Mouse (Mus musculus) hindbrain, embryonic 13.5 days (tissue): ENCODE measurements around the gene Arg1. TPM values are rescaled to one million over a fixed set of nuclear protein-coding genes. Genes with fewer than 3 reads are reported as not detected.
A peak's percentile ranks its signal among the peaks of the same experiment; 100 is the strongest.

Experiments
- ATAC-seq: fragments of 200-750 bp; cut with Nextera tagmentation; 2 replicates; pipeline ENCODE4 v1.8.0; 2017; ENCODE audit warnings: moderate TSS enrichment; ENCODE audit not compliant: low FRiP score
- H3K27ac ChIP-seq: fragments of 300-500 bp; sonication (generic); 2 replicates; pipeline ENCODE4 v1.5.1; 2015; ENCODE audit warnings: inconsistent platforms, mild to moderate bottlenecking, moderate library complexity
- H3K27me3 ChIP-seq: fragments of 300-500 bp; sonication (generic); 2 replicates; pipeline ENCODE4 v1.6.1; 2015; ENCODE audit warnings: mild to moderate bottlenecking, inconsistent platforms
- H3K36me3 ChIP-seq: fragments of 300-500 bp; sonication (generic); 2 replicates; pipeline ENCODE4 v1.6.1; 2015; ENCODE audit warnings: mild to moderate bottlenecking, inconsistent platforms
- H3K4me1 ChIP-seq: fragments of 300-500 bp; sonication (generic); replicated peaks from 2 replicates; pipeline ENCODE4 v1.6.1; 2015; ENCODE audit warnings: inconsistent platforms
- H3K4me2 ChIP-seq: fragments of 300-500 bp; sonication (generic); 2 replicates; pipeline ENCODE4 v1.6.1; 2015; ENCODE audit warnings: inconsistent platforms, mild to moderate bottlenecking, moderate library complexity
- H3K4me3 ChIP-seq: fragments of 300-500 bp; sonication (generic); 2 replicates; pipeline ENCODE4 v1.5.1; 2015; ENCODE audit warnings: mild to moderate bottlenecking, inconsistent platforms
- H3K9ac ChIP-seq: fragments of 300-500 bp; sonication (generic); 2 replicates; pipeline ENCODE4 v1.6.1; 2015; ENCODE audit warnings: mild to moderate bottlenecking, inconsistent platforms
- H3K9me3 ChIP-seq: fragments of 300-500 bp; sonication (generic); 2 replicates; pipeline ENCODE4 v1.6.1; 2016; ENCODE audit warnings: inconsistent platforms
- WGBS: fragments of 180-500 bp; shearing (Covaris S2); methylation state at CpG from one replicate; pipeline ENCODE4 v1.1.7; 2015; 5-methylcytosine and 5-hydroxymethylcytosine counted together
- polyA plus RNA-seq: library from polyadenylated mRNA; unstranded; fragments of >200 nt; fragmentation: Nextera tagmentation; extraction: Ambion mirVana; gene quantifications from 2 replicates; pipeline ENCODE4 v1.2.1, GENCODE M21; 2015

Gene Arg1
- 2.6 and 3.5 TPM in 2 replicates for polyA plus RNA-seq

- no peaks in the 10 kb centered on the region for H3K9me3 ChIP-seq
- ATAC-seq: peak; percentile 57; the same call in 1 of the 2 replicates
- no peaks in the 10 kb centered on the region for H3K36me3 ChIP-seq
- H3K4me3 ChIP-seq: no peak within 1 kb of the TSS
- H3K4me2 ChIP-seq: peak within 1 kb of the TSS; percentile 17; the same call in 1 of the 2 replicates
- peaks cover 16% of the 10 kb centered on the region for H3K4me1 ChIP-seq
- peak within 1 kb of the TSS; percentile 40; the same call in 1 of the 2 replicates for H3K27ac ChIP-seq
- 59% methylated on average over 14 of the region's 14 CpGs for WGBS
- H3K27me3 ChIP-seq: no peaks in the 10 kb centered on the region
- H3K9ac ChIP-seq: no peak within 1 kb of the TSS
These were observed at the start of gene Arg1 for GRCm38 (mm10) chr10:24926962-24927720. TSS of gene Arg1 (minus strand) at chr10:24927484.

GRCm38 (mm10) chr10:24973845-24974514, 46.7 kb upstream of the Arg1 start:
- Histone ChIP-seq H3K4me2 (no peak overlapping the region), H3K9me3 (0 out of 2 replicates have a peak, but pooled peaks cover 5% of the 10 kb centered on the region), H3K4me3 (no peak overlapping the region), H3K36me3 (no peaks in the 10 kb centered on the region), H3K9ac (no peak overlapping the region), H3K27me3 (no peaks in the 10 kb centered on the region), H3K27ac (no peak overlapping the region), H3K4me1 (no peaks in the 10 kb centered on the region)
- WGBS: 71% methylated on average over 11 of the region's 11 CpGs
- ATAC-seq: no peak

- WGBS: 63% methylated on average over 5 of the region's 5 CpGs
These were observed 46.1 kb upstream of the Arg1 start for GRCm38 (mm10) chr10:24973385-24973784.

GRCm38 (mm10) chr10:24972923-24973322, 45.6 kb upstream of the Arg1 start:
- no peak overlapping the region for H3K9ac ChIP-seq
- H3K27me3 ChIP-seq: no peaks in the 10 kb centered on the region
- WGBS: 71% methylated on average over 4 of the region's 4 CpGs
- no peak overlapping the region for H3K27ac ChIP-seq
- 0 out of 2 replicates have a peak, but pooled peaks cover 5% of the 10 kb centered on the region for H3K9me3 ChIP-seq
- no peaks in the 10 kb centered on the region for H3K4me1 ChIP-seq
- no peak overlapping the region for H3K4me2 ChIP-seq
- ATAC-seq: no peak
- H3K4me3 ChIP-seq: no peak overlapping the region
- no peaks in the 10 kb centered on the region for H3K36me3 ChIP-seq

More at GRCm38 (mm10) chr10:24973385-24973784, 46.1 kb upstream of the Arg1 start:
- no peak overlapping the region for H3K4me3 ChIP-seq
- no peak overlapping the region for H3K27ac ChIP-seq
- no peak overlapping the region for H3K9ac ChIP-seq
- no peaks in the 10 kb centered on the region for H3K27me3 ChIP-seq
- 0 out of 2 replicates have a peak, but pooled peaks cover 5% of the 10 kb centered on the region for H3K9me3 ChIP-seq
- no peak overlapping the region for H3K4me2 ChIP-seq
- ATAC-seq: no peak
- H3K36me3 ChIP-seq: no peaks in the 10 kb centered on the region
- no peaks in the 10 kb centered on the region for H3K4me1 ChIP-seq

DNA sequence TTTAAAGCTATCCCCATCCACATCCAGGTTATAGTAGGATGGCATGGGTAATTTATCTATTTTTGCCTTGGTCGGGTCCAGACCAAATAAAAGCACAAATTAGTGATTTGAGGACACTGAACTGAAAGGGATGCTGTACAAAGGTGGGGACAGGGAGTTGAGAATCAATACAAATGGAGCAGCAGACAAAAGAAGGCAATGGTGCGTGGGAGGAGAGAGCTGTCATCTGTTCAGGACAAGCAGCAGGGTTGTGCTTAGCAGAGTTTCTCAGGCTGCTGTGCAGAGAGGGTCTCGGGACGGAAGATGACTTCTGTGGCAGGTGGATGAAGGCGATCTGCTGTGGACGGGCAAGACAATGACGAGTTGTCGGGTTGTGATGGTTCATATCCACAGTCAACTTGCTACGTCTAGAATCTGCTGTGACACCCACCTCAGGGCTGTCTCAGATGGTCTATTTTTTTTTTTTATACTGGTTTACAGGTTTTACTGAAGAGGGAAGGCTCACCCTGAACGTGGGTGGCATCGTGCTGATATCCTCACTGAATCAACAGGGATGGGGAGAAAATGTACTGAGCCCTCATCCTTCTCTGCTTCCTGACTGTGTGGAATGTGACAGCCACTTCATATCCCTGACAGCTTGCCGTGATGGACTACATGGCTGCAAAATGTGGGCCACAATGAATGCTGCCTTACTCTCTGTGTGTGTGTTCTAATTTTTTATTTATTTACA, 38.7 kb upstream of the Arg1 start:
- Histone ChIP-seq H3K9ac (no peak overlapping the region), H3K27ac (no peak overlapping the region; the same call in 1 of the 2 replicates), H3K36me3 (no peaks in the 10 kb centered on the region), H3K9me3 (no peaks in the 10 kb centered on the region), H3K4me1 (0 out of 2 replicates have a peak, but pooled peaks cover 5% of the 10 kb centered on the region), H3K27me3 (no peaks in the 10 kb centered on the region), H3K4me3 (no peak overlapping the region), H3K4me2 (no peak overlapping the region)
- no peak for ATAC-seq
- WGBS: 59% methylated on average over 12 of the region's 12 CpGs

DNA sequence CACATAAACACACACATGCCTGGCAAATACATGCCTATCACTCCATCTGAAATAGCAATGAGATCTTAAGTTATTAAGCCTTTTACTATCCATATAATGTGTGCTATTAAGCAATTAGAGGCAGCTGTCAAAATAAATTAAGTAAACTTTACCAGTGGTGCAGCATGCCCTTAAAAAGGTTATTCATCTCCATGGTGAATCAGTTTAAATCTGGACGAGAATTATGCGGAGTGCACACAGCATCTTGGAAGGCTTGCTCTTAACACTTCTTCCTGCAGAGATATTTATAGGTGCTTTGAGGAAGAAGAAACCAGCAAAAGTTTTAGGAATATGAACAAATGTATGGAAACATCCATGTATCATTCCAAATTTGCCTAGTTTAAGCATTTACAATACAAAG, 34.6 kb upstream of the Arg1 start:
- 40% methylated on average over 2 of the region's 2 CpGs for WGBS
- Histone ChIP-seq H3K4me1 (peaks cover 12% of the 10 kb centered on the region; the same call in 1 of the 2 replicates), H3K27ac (no peak overlapping the region), H3K27me3 (no peaks in the 10 kb centered on the region), H3K4me2 (no peak overlapping the region), H3K9ac (no peak overlapping the region), H3K36me3 (no peaks in the 10 kb centered on the region), H3K9me3 (no peaks in the 10 kb centered on the region), H3K4me3 (no peak overlapping the region)
- no peak for ATAC-seq

DNA sequence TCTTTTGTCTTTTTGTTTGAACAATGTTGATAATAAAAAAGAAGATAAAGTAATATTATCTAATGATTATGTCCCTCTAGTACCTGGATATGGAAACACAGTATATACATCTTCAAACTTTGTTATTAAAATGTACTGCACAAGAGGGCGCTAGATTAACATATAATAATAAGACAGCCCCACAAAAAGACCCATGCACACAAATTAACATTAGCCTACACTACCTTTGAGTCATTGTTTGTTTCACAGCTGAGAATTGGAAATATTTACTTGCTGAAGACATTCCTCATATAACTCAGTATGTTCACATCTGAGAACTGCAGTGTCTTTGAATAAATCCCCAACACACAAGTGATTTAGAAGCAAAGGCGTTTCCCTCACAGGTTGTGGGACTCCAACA, 33.8 kb upstream of the Arg1 start:
- Histone ChIP-seq H3K27ac (no peak overlapping the region), H3K4me1 (peaks cover 12% of the 10 kb centered on the region; the same call in 1 of the 2 replicates), H3K4me2 (no peak overlapping the region), H3K4me3 (no peak overlapping the region), H3K27me3 (no peaks in the 10 kb centered on the region), H3K36me3 (no peaks in the 10 kb centered on the region), H3K9ac (no peak overlapping the region), H3K9me3 (no peaks in the 10 kb centered on the region)
- 0 out of 2 replicates have a peak, but pooled peaks have one; percentile 21 for ATAC-seq
- 53% methylated on average over 2 of the region's 2 CpGs for WGBS

GRCm38 (mm10) chr10:24959043-24959916, 32.0 kb upstream of the Arg1 start:
- peaks cover 8% of the 10 kb centered on the region; the same call in 1 of the 2 replicates for H3K4me1 ChIP-seq
- no peak for ATAC-seq
- H3K27ac ChIP-seq: no peak overlapping the region
- H3K36me3 ChIP-seq: no peaks in the 10 kb centered on the region
- no peak overlapping the region for H3K4me3 ChIP-seq
- no peak overlapping the region for H3K4me2 ChIP-seq
- no peak overlapping the region for H3K9ac ChIP-seq
- WGBS: 49% methylated on average over 15 of the region's 15 CpGs
- H3K9me3 ChIP-seq: no peaks in the 10 kb centered on the region
- H3K27me3 ChIP-seq: no peaks in the 10 kb centered on the region

GRCm38 (mm10) chr10:24958280-24959042, 31.2 kb upstream of the Arg1 start:
- 73% methylated on average over 15 of the region's 15 CpGs for WGBS
- ATAC-seq: no peak
- Histone ChIP-seq H3K36me3 (no peaks in the 10 kb centered on the region), H3K27me3 (no peaks in the 10 kb centered on the region), H3K4me1 (peaks cover 8% of the 10 kb centered on the region; the same call in 1 of the 2 replicates), H3K4me3 (no peak overlapping the region), H3K9ac (no peak overlapping the region), H3K4me2 (no peak overlapping the region), H3K27ac (no peak overlapping the region), H3K9me3 (no peaks in the 10 kb centered on the region)

- Histone ChIP-seq H3K36me3 (no peaks in the 10 kb centered on the region), H3K9ac (no peak overlapping the region), H3K27ac (no peak overlapping the region), H3K27me3 (no peaks in the 10 kb centered on the region), H3K4me1 (peaks cover 5% of the 10 kb centered on the region; the same call in 1 of the 2 replicates), H3K4me2 (no peak overlapping the region), H3K9me3 (no peaks in the 10 kb centered on the region), H3K4me3 (no peak overlapping the region)
- 86% methylated on average over 6 of the region's 6 CpGs for WGBS
- no peak for ATAC-seq
These were observed 26.6 kb upstream of the Arg1 start for GRCm38 (mm10) chr10:24953876-24954275.

GRCm38 (mm10) chr10:24952549-24952948, 25.3 kb upstream of the Arg1 start:
- Histone ChIP-seq H3K36me3 (no peaks in the 10 kb centered on the region), H3K27me3 (no peaks in the 10 kb centered on the region), H3K9me3 (no peaks in the 10 kb centered on the region), H3K9ac (no peak overlapping the region), H3K27ac (no peak overlapping the region), H3K4me2 (no peak overlapping the region), H3K4me3 (no peak overlapping the region), H3K4me1 (no peaks in the 10 kb centered on the region)
- WGBS: 83% methylated on average over 7 of the region's 7 CpGs
- ATAC-seq: no peak
